Mouse (Mus musculus) midbrain, embryonic 13.5 days (tissue): ENCODE measurements around the gene Emc1. TPM values are rescaled to one million over a fixed set of nuclear protein-coding genes. Genes with fewer than 3 reads are reported as not detected.

Experiments used
- ATAC-seq: fragments of 200-750 bp; cut with Nextera tagmentation; 2 replicates; pipeline ENCODE4 v1.8.0; 2017; ENCODE audit warnings: mild to moderate bottlenecking, moderate TSS enrichment, moderate library complexity
- H3K27ac ChIP-seq: fragments of 300-500 bp; sonication (generic); 2 replicates; pipeline ENCODE4 v1.5.1; 2015; ENCODE audit warnings: inconsistent platforms, mild to moderate bottlenecking, moderate library complexity
- H3K27me3 ChIP-seq: fragments of 300-500 bp; sonication (generic); 2 replicates; pipeline ENCODE4 v1.6.1; 2015; ENCODE audit warnings: mild to moderate bottlenecking, inconsistent platforms
- H3K36me3 ChIP-seq: fragments of 300-500 bp; sonication (generic); 2 replicates; pipeline ENCODE4 v1.6.1; 2015; ENCODE audit warnings: mild to moderate bottlenecking, inconsistent platforms
- H3K4me1 ChIP-seq: fragments of 300-500 bp; sonication (generic); replicated peaks from 2 replicates; pipeline ENCODE4 v1.6.1; 2015; ENCODE audit warnings: inconsistent platforms
- H3K4me2 ChIP-seq: fragments of 300-500 bp; sonication (generic); replicated peaks from 2 replicates; pipeline ENCODE4 v1.6.1; 2015; ENCODE audit warnings: moderate library complexity, mild to moderate bottlenecking, inconsistent platforms
- H3K4me3 ChIP-seq: fragments of 300-500 bp; sonication (generic); replicated peaks from 2 replicates; pipeline ENCODE4 v1.5.1; 2015; ENCODE audit warnings: mild to moderate bottlenecking, inconsistent platforms
- H3K9ac ChIP-seq: fragments of 300-500 bp; sonication (generic); replicated peaks from 2 replicates; pipeline ENCODE4 v1.6.1; 2015; ENCODE audit warnings: mild to moderate bottlenecking, inconsistent platforms
- H3K9me3 ChIP-seq: fragments of 300-500 bp; sonication (generic); 2 replicates; pipeline ENCODE4 v1.6.1; 2016; ENCODE audit warnings: mild to moderate bottlenecking, inconsistent platforms
- WGBS: fragments of 180-500 bp; shearing (Covaris S2); methylation state at CpG from one replicate; pipeline ENCODE4 v1.1.7; 2015; 5-methylcytosine and 5-hydroxymethylcytosine counted together
- polyA plus RNA-seq: library from polyadenylated mRNA; unstranded; fragments of >200 nt; fragmentation: Nextera tagmentation; extraction: Ambion mirVana; gene quantifications from 2 replicates; pipeline ENCODE4 v1.2.1, GENCODE M21; 2015

The Emc1 gene
- polyA plus RNA-seq, 1 experiment from 2014 or later = 42.0 TPM

GRCm38 (mm10) chr4:139334631-139335295 is 17.6 kb upstream of the Emc1 start:
- WGBS = 73% methylated on average over 6 of the region's 9 CpGs
- no peak overlapping the region for H3K4me3 ChIP-seq
- no peak for ATAC-seq
- no peaks in the 10 kb centered on the region for H3K4me1 ChIP-seq
- peaks cover 20% of the 10 kb centered on the region for H3K27me3 ChIP-seq
- H3K9ac ChIP-seq = no peak overlapping the region
- H3K4me2 ChIP-seq = no peak overlapping the region
- H3K27ac ChIP-seq = no peak overlapping the region
- H3K9me3 ChIP-seq = no peaks in the 10 kb centered on the region
- no peaks in the 10 kb centered on the region for H3K36me3 ChIP-seq

GRCm38 (mm10) chr4:139335507-139335906 is 16.9 kb upstream of the Emc1 start:
- H3K36me3 ChIP-seq = no peaks in the 10 kb centered on the region
- no peaks in the 10 kb centered on the region for H3K9me3 ChIP-seq
- H3K9ac ChIP-seq = no peak overlapping the region
- H3K27me3 ChIP-seq = peaks cover 20% of the 10 kb centered on the region
- H3K4me2 ChIP-seq = no peak overlapping the region
- H3K4me3 ChIP-seq = no peak overlapping the region
- WGBS = 72% methylated on average over 7 of the region's 7 CpGs
- no peak for ATAC-seq
- no peak overlapping the region for H3K27ac ChIP-seq
- H3K4me1 ChIP-seq = no peaks in the 10 kb centered on the region

- Histone ChIP-seq H3K27me3 (peaks cover 16% of the 10 kb centered on the region), H3K9ac (no peak overlapping the region), H3K27ac (no peak overlapping the region), H3K9me3 (no peaks in the 10 kb centered on the region), H3K4me2 (no peak overlapping the region), H3K36me3 (no peaks in the 10 kb centered on the region), H3K4me3 (no peak overlapping the region), H3K4me1 (no peaks in the 10 kb centered on the region)
- ATAC-seq = no peak
- 34% methylated on average over 24 of the region's 24 CpGs for WGBS
Measured at GRCm38 (mm10) chr4:139336822-139337483, 15.4 kb upstream of the Emc1 start.

- Histone ChIP-seq H3K4me2 (no peak overlapping the region), H3K9ac (no peak overlapping the region), H3K27me3 (peaks cover 16% of the 10 kb centered on the region), H3K36me3 (no peaks in the 10 kb centered on the region), H3K27ac (no peak overlapping the region), H3K9me3 (no peaks in the 10 kb centered on the region), H3K4me3 (no peak overlapping the region), H3K4me1 (no peaks in the 10 kb centered on the region)
- WGBS = 64% methylated on average over 33 of the region's 33 CpGs
- ATAC-seq = no peak
Measured at GRCm38 (mm10) chr4:139338145-139338544, 14.2 kb upstream of the Emc1 start.

- Histone ChIP-seq H3K9me3 (no peaks in the 10 kb centered on the region), H3K4me1 (no peaks in the 10 kb centered on the region), H3K4me3 (no peak overlapping the region), H3K27ac (no peak overlapping the region), H3K36me3 (peaks cover 9% of the 10 kb centered on the region), H3K4me2 (no peak overlapping the region), H3K9ac (no peak overlapping the region), H3K27me3 (peaks cover 16% of the 10 kb centered on the region)
- WGBS = 83% methylated on average over 4 of the region's 4 CpGs
- ATAC-seq = no peak
Measured at GRCm38 (mm10) chr4:139340835-139341234, 11.6 kb upstream of the Emc1 start.

- Histone ChIP-seq H3K4me3 (no peak overlapping the region), H3K9me3 (no peaks in the 10 kb centered on the region), H3K27ac (no peak overlapping the region), H3K4me1 (no peaks in the 10 kb centered on the region), H3K36me3 (peaks cover 17% of the 10 kb centered on the region), H3K27me3 (peaks cover 12% of the 10 kb centered on the region), H3K9ac (no peak overlapping the region), H3K4me2 (no peak overlapping the region)
- no peak for ATAC-seq
- WGBS = 84% methylated on average over 7 of the region's 7 CpGs
Measured at GRCm38 (mm10) chr4:139341556-139342233, 10.7 kb upstream of the Emc1 start.

GRCm38 (mm10) chr4:139343718-139344117 is 8.7 kb upstream of the Emc1 start:
- Histone ChIP-seq H3K4me1 (no peaks in the 10 kb centered on the region), H3K4me2 (no peak overlapping the region)
- 77% methylated on average over 5 of the region's 5 CpGs for whole genome bisulfite sequencing

GRCm38 (mm10) chr4:139345416-139346019 is 6.9 kb upstream of the Emc1 start:
- no peak overlapping the region for H3K9ac ChIP-seq
- ATAC-seq = no peak
- 63% methylated on average over 23 of the region's 23 CpGs for WGBS

More at GRCm38 (mm10) chr4:139343718-139344117, 8.7 kb upstream of the Emc1 start:
- H3K36me3 ChIP-seq = peaks cover 38% of the 10 kb centered on the region
- H3K4me3 ChIP-seq = no peak overlapping the region
- H3K27ac ChIP-seq = no peak overlapping the region
- ATAC-seq = no peak
- no peaks in the 10 kb centered on the region for H3K9me3 ChIP-seq
- H3K9ac ChIP-seq = no peak overlapping the region
- no peaks in the 10 kb centered on the region for H3K27me3 ChIP-seq

GRCm38 (mm10) chr4:139352832-139353231 is 445 bp downstream of the Emc1 start:
- peak overlapping the region; percentile 74 for H3K4me3 ChIP-seq
- peak overlapping the region; percentile 83 for H3K9ac ChIP-seq
- peaks cover 28% of the 10 kb centered on the region for H3K4me1 ChIP-seq
- peak overlapping the region; percentile 90 for H3K4me2 ChIP-seq
- no peak; the same call in 1 of the 2 replicates for ATAC-seq
- H3K27me3 ChIP-seq = no peaks in the 10 kb centered on the region
- peak overlapping the region; percentile 96; the same call in 1 of the 2 replicates for H3K27ac ChIP-seq
- peaks cover 53% of the 10 kb centered on the region for H3K36me3 ChIP-seq
- 0% methylated on average over 7 of the region's 7 CpGs for whole genome bisulfite sequencing
- H3K9me3 ChIP-seq = no peaks in the 10 kb centered on the region

More at GRCm38 (mm10) chr4:139345416-139346019, 6.9 kb upstream of the Emc1 start:
- Histone ChIP-seq H3K27ac (no peak overlapping the region), H3K9me3 (no peaks in the 10 kb centered on the region), H3K4me1 (peaks cover 2% of the 10 kb centered on the region; the same call in 1 of the 2 replicates), H3K36me3 (peaks cover 51% of the 10 kb centered on the region), H3K27me3 (no peaks in the 10 kb centered on the region), H3K4me3 (no peak overlapping the region), H3K4me2 (no peak overlapping the region)

GRCm38 (mm10) chr4:139357211-139357610 is 4.8 kb downstream of the Emc1 start:
- Histone ChIP-seq H3K36me3 (peaks cover 72% of the 10 kb centered on the region), H3K4me3 (no peak overlapping the region), H3K9ac (no peak overlapping the region), H3K27me3 (no peaks in the 10 kb centered on the region), H3K27ac (no peak overlapping the region), H3K4me1 (peaks cover 14% of the 10 kb centered on the region), H3K9me3 (no peaks in the 10 kb centered on the region), H3K4me2 (no peak overlapping the region)
- 94% methylated on average over 3 of the region's 3 CpGs for WGBS
- no peak for ATAC-seq

- Histone ChIP-seq H3K36me3 (peaks cover 96% of the 10 kb centered on the region), H3K4me1 (no peaks in the 10 kb centered on the region), H3K27me3 (no peaks in the 10 kb centered on the region), H3K4me3 (no peak overlapping the region), H3K9me3 (no peaks in the 10 kb centered on the region), H3K27ac (no peak overlapping the region), H3K4me2 (no peak overlapping the region), H3K9ac (no peak overlapping the region)
- no peak for ATAC-seq
- 92% methylated on average over 11 of the region's 11 CpGs for WGBS
Measured at GRCm38 (mm10) chr4:139360761-139361548, 8.6 kb downstream of the Emc1 start.
